Mouse (Mus musculus): ENCODE measurements at regions not wholly inside any gene's neighbourhood (a gene's known extent, or its start where the extent isn't known, plus 50 kb on each side); places are given as distances from the start of the nearest gene placed in this dataset.

GRCm38 (mm10) chr7:137773051-137773964 lies 335.9 kb downstream of the Glrx3 start:
- TF ChIP-seq POLR2A (IDR thresholded peaks at IDR 0.05; ENCODE audit: borderline replicate concordance, control insufficient read depth, low read depth, low read length), result no peak
- TF ChIP-seq CTCF (IDR thresholded peaks at IDR 0.05; ENCODE audit: control insufficient read depth, insufficient read depth, low read length), result no peak

All from bone marrow, adult 2 months (tissue).